Mouse (Mus musculus) stomach, embryonic 14.5 days (tissue): ENCODE data around the gene Arpp21. TPM values are rescaled to one million over a fixed set of nuclear protein-coding genes. Genes with fewer than 3 reads are reported as not detected.

Experiments used
- ATAC-seq: fragments of 200-750 bp; cut with Nextera tagmentation; 2 replicates; pipeline ENCODE4 v1.8.0; 2017; ENCODE audit warnings: low read depth, moderate TSS enrichment; ENCODE audit not compliant: insufficient number of reproducible peaks, insufficient read depth, low FRiP score
- H3K27ac ChIP-seq: fragments of 300-500 bp; sonication (generic); 2 replicates; pipeline ENCODE4 v1.5.1; 2014; ENCODE audit warnings: mild to moderate bottlenecking, low read length, moderate library complexity, mixed read lengths
- H3K27me3 ChIP-seq: fragments of 300-500 bp; sonication (generic); 2 replicates; pipeline ENCODE4 v1.6.1; 2014; ENCODE audit warnings: low read length, control low read depth, mixed read lengths; ENCODE audit not compliant: control insufficient read depth, insufficient read depth
- H3K36me3 ChIP-seq: fragments of 300-500 bp; sonication (generic); 2 replicates; pipeline ENCODE4 v1.6.1; 2014; ENCODE audit warnings: mild to moderate bottlenecking, control low read depth, low read length, moderate library complexity, mixed read lengths; ENCODE audit not compliant: control insufficient read depth, insufficient read depth
- H3K4me1 ChIP-seq: fragments of 300-500 bp; sonication (generic); 2 replicates; pipeline ENCODE4 v1.6.1; 2014; ENCODE audit warnings: low read length, control low read depth, mixed read lengths; ENCODE audit not compliant: control insufficient read depth, insufficient read depth
- H3K4me2 ChIP-seq: fragments of 300-500 bp; sonication (generic); replicated peaks from 2 replicates; pipeline ENCODE4 v1.6.1; 2014; ENCODE audit warnings: low read depth, low read length, control low read depth
- H3K4me3 ChIP-seq: fragments of 300-500 bp; sonication (generic); 2 replicates; pipeline ENCODE4 v1.5.1; 2014; ENCODE audit warnings: low read depth, low read length, control low read depth
- H3K9ac ChIP-seq: fragments of 300-500 bp; sonication (generic); replicated peaks from 2 replicates; pipeline ENCODE4 v1.6.1; 2014; ENCODE audit warnings: low read depth, mild to moderate bottlenecking, control low read depth, low read length, moderate library complexity, mixed read lengths
- H3K9me3 ChIP-seq: fragments of 300-500 bp; sonication (generic); 2 replicates; pipeline ENCODE4 v1.6.1; 2016; ENCODE audit warnings: low read depth, low read length, control low read depth; ENCODE audit not compliant: control insufficient read depth
- WGBS: fragments of 180-500 bp; shearing (Covaris S2); extraction: QIAGEN DNeasy Blood & Tissue Kit; methylation state at CpG from one replicate; pipeline ENCODE4 v1.1.7; 2014; 5-methylcytosine and 5-hydroxymethylcytosine counted together
- polyA plus RNA-seq: library from polyadenylated mRNA; unstranded; fragments of >200 nt; fragmentation: Nextera tagmentation; extraction: Ambion mirVana; gene quantifications from 2 replicates; pipeline ENCODE4 v1.2.1, GENCODE M21; 2014

Arpp21 gene
- polyA plus RNA-seq, 1 experiment from 2014 or later = 1.2 TPM

DNA sequence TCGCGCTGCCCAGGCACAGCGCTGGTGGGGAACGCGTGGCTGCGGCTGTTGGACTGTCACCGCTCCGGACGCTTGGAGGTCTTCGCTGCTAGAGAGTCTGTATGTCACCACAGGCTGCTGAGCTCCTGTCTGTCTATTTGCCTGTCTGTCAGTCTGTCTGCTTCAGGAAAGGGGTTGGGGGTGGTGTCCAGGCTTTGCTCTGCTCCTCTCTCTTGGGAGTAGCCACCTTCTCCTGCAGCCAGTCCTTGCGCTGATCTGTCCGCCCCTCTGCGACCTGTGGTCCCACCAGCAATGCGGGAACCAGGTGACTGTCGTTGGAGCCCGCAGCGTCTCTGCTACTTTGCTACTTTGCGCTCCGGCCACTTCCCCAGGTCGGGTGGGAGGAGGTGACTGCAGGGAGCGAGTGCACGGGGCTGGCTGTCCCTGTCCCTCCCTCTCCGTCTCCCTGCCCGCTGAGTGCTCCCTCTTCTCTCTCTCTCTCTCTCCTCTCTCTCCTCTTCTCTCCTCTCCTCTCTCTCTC lies 1.2 kb downstream of the Arpp21 start:
- ATAC-seq = peak; percentile 28; the same call in 1 of the 2 replicates
- Histone ChIP-seq H3K4me1 (no peaks in the 10 kb centered on the region; the same call in 1 of the 2 replicates), H3K9me3 (no peaks in the 10 kb centered on the region), H3K4me2 (peak overlapping the region; percentile 52), H3K27ac (no peak overlapping the region), H3K36me3 (no peaks in the 10 kb centered on the region), H3K4me3 (peak overlapping the region; percentile 23; the same call in 1 of the 2 replicates), H3K9ac (no peak overlapping the region), H3K27me3 (peaks cover 37% of the 10 kb centered on the region)
- WGBS = 2% methylated on average over 24 of the region's 24 CpGs

DNA sequence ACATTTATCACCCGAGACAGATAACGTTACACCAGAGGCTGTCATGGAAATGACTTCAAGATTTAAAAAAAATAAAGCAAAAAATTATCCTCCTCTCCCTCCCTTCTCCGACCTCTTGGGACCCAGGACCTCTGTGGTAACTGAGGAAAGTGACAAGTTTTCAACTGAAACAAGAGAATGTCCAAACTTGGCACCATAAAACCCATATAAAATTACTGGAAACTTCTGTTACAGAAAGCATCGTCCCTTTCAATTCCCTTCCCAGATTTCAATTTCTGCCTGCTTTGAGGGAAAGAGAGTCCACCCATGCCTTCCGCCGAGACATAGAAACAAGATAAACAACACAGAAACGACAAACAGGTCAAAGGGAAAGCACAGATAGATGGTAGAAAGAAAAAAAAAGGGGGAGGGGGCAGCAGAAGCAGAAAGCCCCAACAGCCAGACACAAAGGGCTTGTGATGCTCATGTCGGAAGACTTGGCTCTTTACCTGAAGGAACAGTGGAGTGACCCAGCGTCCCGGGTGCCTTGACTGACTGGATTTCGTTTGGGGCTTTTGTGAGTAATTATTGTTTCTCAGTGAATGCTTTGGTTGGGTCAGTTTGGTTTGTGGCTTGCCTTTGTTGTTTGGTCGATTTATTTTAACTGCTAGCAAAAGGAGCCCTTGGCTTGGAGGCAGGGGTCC lies 1.8 kb downstream of the Arpp21 start:
- Histone ChIP-seq H3K27ac (no peak overlapping the region), H3K36me3 (no peaks in the 10 kb centered on the region), H3K4me1 (no peaks in the 10 kb centered on the region; the same call in 1 of the 2 replicates), H3K4me2 (peak overlapping the region; percentile 52; the same call in 1 of the 2 replicates), H3K27me3 (peaks cover 37% of the 10 kb centered on the region), H3K4me3 (no peak overlapping the region), H3K9ac (no peak overlapping the region), H3K9me3 (no peaks in the 10 kb centered on the region)
- ATAC-seq = no peak
- 14% methylated on average over 12 of the region's 12 CpGs for WGBS

DNA sequence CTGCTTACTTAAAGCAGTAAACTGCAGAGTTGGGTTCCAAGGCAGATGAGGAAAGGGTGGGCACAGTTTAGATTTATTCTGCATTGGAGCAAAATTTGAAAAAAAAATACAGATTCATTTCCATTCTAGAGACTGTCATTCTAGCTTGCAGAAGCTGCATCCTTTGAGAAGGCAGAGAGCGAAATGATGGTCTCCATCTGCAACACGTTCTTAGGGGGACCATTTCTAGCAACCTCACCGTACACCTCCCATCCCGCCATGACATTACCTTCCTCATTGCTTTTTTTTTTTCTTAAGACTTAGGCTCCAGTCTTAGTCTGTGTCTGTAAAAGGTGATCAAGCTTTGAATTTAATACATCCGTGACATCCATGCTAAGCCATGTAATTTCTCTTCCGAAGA lies 2.4 kb downstream of the Arpp21 start:
- Histone ChIP-seq H3K27me3 (peaks cover 37% of the 10 kb centered on the region), H3K27ac (no peak overlapping the region), H3K4me3 (no peak overlapping the region), H3K4me2 (no peak overlapping the region), H3K9me3 (no peaks in the 10 kb centered on the region), H3K9ac (no peak overlapping the region), H3K36me3 (no peaks in the 10 kb centered on the region), H3K4me1 (no peaks in the 10 kb centered on the region; the same call in 1 of the 2 replicates)
- ATAC-seq = no peak
- WGBS = 69% methylated on average over 6 of the region's 6 CpGs

DNA sequence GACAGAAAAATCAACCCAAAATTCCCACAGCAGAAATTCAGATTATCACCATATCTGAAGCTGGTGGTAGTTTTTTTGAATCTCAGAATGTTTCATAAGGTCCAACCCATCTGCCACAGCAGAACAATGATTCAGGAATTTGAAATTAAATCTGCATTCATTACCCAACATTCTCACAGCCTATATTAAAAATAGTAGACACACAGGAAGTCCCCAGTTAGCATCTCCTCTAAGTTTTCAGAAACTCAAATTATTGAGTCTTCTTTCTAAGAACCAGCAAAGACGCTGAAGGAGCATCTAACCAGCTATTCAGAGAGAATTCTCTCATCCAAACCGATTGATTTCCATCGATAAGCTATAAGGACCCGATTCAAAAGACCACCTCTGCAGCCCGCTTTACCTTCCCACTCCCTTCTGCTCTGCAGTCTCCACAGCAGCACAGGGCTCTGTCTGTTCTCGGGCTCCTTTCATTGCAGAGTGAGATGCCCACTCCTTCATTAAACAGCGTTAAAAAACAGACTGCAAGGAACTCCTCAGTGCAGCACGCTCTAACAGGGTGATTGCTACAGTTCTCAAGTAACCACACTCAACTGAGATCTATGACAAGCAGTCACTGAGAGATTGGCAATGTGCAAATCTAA lies 3.7 kb downstream of the Arpp21 start:
- Histone ChIP-seq H3K36me3 (no peaks in the 10 kb centered on the region), H3K4me2 (no peak overlapping the region), H3K9me3 (no peaks in the 10 kb centered on the region), H3K4me1 (no peaks in the 10 kb centered on the region; the same call in 1 of the 2 replicates), H3K9ac (no peak overlapping the region), H3K27me3 (peaks cover 37% of the 10 kb centered on the region), H3K4me3 (no peak overlapping the region), H3K27ac (no peak overlapping the region)
- ATAC-seq = no peak
- 60% methylated on average over 8 of the region's 8 CpGs for WGBS

DNA sequence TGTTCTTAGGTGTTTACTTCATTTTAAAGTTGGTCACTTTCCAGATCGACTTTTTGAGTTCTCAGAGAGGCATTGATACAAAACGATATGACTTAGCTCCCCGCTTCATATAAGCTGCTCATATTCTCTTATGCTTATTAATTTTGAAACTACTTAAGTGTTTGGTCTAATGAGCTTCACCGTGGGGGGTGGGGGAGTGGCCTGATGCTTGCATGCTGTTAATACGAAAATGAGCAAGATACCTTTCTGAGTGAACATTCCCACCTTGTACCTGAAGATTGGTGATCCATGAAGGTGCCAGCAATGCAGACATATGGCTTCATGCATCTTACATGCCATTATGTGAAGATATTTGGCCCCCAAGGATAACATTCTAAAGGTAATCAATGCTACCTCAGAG lies 4.4 kb downstream of the Arpp21 start:
- H3K27me3 ChIP-seq = peaks cover 33% of the 10 kb centered on the region
- ATAC-seq = no peak
- 72% methylated on average over 5 of the region's 5 CpGs for WGBS

DNA sequence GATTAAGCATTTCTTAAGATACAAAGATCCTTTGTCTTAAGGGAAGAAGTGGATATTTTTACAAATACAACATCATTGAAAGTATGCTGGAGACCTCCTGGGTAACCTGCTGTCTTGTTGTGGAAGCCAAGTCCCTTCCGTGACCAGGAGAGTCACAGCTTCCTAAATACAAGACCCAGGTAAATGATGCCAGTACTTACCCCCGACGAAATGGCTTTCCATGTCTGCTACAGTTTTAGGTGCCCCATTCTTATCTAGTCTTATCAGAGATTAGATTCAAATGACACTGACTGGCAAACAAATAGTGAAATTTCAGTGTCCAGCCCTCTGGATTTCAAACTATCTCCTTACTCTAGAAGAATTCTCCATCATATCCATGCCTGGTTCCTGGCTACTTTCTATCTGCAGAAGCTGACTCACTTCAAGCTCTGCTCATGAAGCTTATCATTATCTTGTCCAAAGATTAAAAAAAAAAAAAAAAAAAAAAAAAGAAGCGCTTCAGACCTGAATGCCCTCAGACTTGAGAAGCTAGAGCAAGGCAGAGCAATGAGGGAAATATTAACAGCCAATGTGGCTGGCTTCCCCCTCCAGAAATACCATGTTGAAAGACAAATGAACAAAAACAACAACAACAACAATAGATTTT lies 4.9 kb downstream of the Arpp21 start:
- WGBS = 72% methylated on average over 4 of the region's 4 CpGs
- Histone ChIP-seq H3K9ac (no peak overlapping the region), H3K27ac (no peak overlapping the region), H3K4me1 (no peaks in the 10 kb centered on the region; the same call in 1 of the 2 replicates), H3K9me3 (no peaks in the 10 kb centered on the region), H3K27me3 (peaks cover 33% of the 10 kb centered on the region), H3K4me2 (no peak overlapping the region), H3K4me3 (no peak overlapping the region), H3K36me3 (no peaks in the 10 kb centered on the region)
- no peak for ATAC-seq

More for the DNA sequence above, 4.4 kb downstream of the Arpp21 start:
- H3K4me1 ChIP-seq = no peaks in the 10 kb centered on the region; the same call in 1 of the 2 replicates
- H3K36me3 ChIP-seq = no peaks in the 10 kb centered on the region
- H3K4me2 ChIP-seq = no peak overlapping the region
- H3K27ac ChIP-seq = no peak overlapping the region
- no peak overlapping the region for H3K4me3 ChIP-seq
- no peaks in the 10 kb centered on the region for H3K9me3 ChIP-seq
- H3K9ac ChIP-seq = no peak overlapping the region

DNA sequence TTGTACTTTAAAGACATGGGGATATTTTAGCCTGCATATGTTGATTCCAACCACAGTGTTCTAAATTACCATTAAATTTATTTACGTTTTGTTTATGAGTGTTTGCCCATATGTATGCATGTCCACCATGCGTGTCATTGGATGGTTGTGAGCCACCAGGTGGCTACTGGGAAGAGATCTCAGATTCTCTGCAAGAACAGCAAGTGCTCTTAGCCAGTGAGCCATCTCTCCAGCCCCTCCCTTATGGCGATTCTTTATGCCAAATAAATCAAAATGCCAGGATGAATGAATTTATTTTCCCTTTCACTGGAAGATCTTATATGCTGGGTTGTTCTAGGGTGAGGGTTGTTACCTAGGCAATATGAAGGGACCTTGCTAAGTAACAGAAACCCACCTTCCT lies 7.3 kb downstream of the Arpp21 start:
- Histone ChIP-seq H3K4me2 (no peak overlapping the region), H3K4me1 (no peaks in the 10 kb centered on the region), H3K9me3 (no peaks in the 10 kb centered on the region), H3K27me3 (peaks cover 17% of the 10 kb centered on the region), H3K4me3 (no peak overlapping the region), H3K9ac (no peak overlapping the region), H3K27ac (no peak overlapping the region), H3K36me3 (no peaks in the 10 kb centered on the region)
- WGBS = 76% methylated on average over 3 of the region's 3 CpGs
- ATAC-seq = no peak

DNA sequence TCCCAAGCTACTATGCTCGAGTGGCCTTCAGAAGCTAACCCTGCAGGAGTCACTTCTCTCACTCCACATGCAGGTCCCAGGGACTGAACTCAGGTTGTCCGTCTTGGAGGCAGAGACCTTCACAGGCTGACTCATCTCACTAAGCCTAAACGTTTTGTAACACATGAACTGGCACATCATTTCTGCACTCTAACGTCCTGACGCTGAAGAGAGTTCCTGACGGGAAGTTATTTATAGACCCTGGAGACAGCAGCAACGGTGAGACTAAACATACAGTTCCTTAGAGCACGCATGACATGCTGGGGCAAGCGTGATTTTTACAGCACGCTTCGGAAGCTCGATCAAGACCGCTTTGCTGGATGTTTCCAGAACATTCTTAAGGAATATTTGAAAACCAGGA lies 8.6 kb downstream of the Arpp21 start:
- no peaks in the 10 kb centered on the region for H3K4me1 ChIP-seq
- no peak overlapping the region for H3K27ac ChIP-seq
- no peak overlapping the region for H3K4me3 ChIP-seq
- H3K9me3 ChIP-seq = no peaks in the 10 kb centered on the region
- WGBS = 46% methylated on average over 13 of the region's 13 CpGs
- H3K4me2 ChIP-seq = no peak overlapping the region
- H3K27me3 ChIP-seq = peaks cover 4% of the 10 kb centered on the region
- no peaks in the 10 kb centered on the region for H3K36me3 ChIP-seq
- ATAC-seq = no peak
- H3K9ac ChIP-seq = no peak overlapping the region
